Mouse (Mus musculus) thymus, adult 2 months (tissue): ENCODE measurements at regions not wholly inside any gene's neighbourhood (a gene's known extent, or its start where the extent isn't known, plus 50 kb on each side); places are given as distances from the start of the nearest gene placed in this dataset.

Source experiments
- DNase-seq: peaks from one replicate; pipeline ENCODE4 v3.0.0; 2021
- H3K27ac ChIP-seq: fragments of 200-500 bp; 2 replicates; pipeline ENCODE4 v1.5.1; 2012; ENCODE audit warnings: low read length, control low read depth; ENCODE audit not compliant: control insufficient read depth, insufficient read depth
- H3K27me3 ChIP-seq: fragments of 200-500 bp; 2 replicates; pipeline ENCODE4 v1.6.1; 2012; ENCODE audit warnings: mild to moderate bottlenecking, low read length, moderate library complexity, mixed read lengths; ENCODE audit not compliant: control insufficient read depth, insufficient read depth
- H3K36me3 ChIP-seq: fragments of 200-500 bp; 2 replicates; pipeline ENCODE4 v1.6.1; 2012; ENCODE audit warnings: mild to moderate bottlenecking, low read length, moderate library complexity; ENCODE audit not compliant: control insufficient read depth, insufficient read depth
- H3K4me1 ChIP-seq: fragments of 200-500 bp; replicated peaks from 2 replicates; pipeline ENCODE4 v1.6.1; 2012; ENCODE audit warnings: low read length; ENCODE audit not compliant: control insufficient read depth, insufficient read depth
- H3K4me3 ChIP-seq: fragments of 200-500 bp; 2 replicates; pipeline ENCODE4 v1.5.1; 2012; ENCODE audit warnings: mild to moderate bottlenecking, low read length, control low read depth, moderate library complexity; ENCODE audit not compliant: control insufficient read depth, insufficient read depth
- CTCF ChIP-seq: fragments of 200-500 bp; IDR thresholded peaks from 2 replicates; pipeline ENCODE4 v1.5.1; 2012; ENCODE audit warnings: mild to moderate bottlenecking, control low read depth, low read length, moderate library complexity, borderline replicate concordance; ENCODE audit not compliant: control insufficient read depth, poor library complexity, insufficient read depth; ENCODE audit errors: extremely low read depth
- POLR2A ChIP-seq: fragments of 200-500 bp; IDR thresholded peaks from 2 replicates; pipeline ENCODE4 v1.6.1; 2012; ENCODE audit warnings: mild to moderate bottlenecking, low read length, control low read depth, moderate library complexity; ENCODE audit not compliant: control insufficient read depth, poor library complexity, insufficient read depth; ENCODE audit errors: extremely low read depth
- WGBS: fragments of 180-500 bp; shearing (Covaris S2); methylation state at CpG from one replicate; pipeline ENCODE4 v1.1.7; 2018; 5-methylcytosine and 5-hydroxymethylcytosine counted together

- peak overlapping the region; percentile 73 for H3K27ac ChIP-seq
- 93% methylated on average over 9 of the region's 9 CpGs for WGBS
- TF ChIP-seq POLR2A (no peak), CTCF (no peak)
These were observed 373.9 kb downstream of the Cog6 start for GRCm38 (mm10) chr3:52643100-52643551.

DNA sequence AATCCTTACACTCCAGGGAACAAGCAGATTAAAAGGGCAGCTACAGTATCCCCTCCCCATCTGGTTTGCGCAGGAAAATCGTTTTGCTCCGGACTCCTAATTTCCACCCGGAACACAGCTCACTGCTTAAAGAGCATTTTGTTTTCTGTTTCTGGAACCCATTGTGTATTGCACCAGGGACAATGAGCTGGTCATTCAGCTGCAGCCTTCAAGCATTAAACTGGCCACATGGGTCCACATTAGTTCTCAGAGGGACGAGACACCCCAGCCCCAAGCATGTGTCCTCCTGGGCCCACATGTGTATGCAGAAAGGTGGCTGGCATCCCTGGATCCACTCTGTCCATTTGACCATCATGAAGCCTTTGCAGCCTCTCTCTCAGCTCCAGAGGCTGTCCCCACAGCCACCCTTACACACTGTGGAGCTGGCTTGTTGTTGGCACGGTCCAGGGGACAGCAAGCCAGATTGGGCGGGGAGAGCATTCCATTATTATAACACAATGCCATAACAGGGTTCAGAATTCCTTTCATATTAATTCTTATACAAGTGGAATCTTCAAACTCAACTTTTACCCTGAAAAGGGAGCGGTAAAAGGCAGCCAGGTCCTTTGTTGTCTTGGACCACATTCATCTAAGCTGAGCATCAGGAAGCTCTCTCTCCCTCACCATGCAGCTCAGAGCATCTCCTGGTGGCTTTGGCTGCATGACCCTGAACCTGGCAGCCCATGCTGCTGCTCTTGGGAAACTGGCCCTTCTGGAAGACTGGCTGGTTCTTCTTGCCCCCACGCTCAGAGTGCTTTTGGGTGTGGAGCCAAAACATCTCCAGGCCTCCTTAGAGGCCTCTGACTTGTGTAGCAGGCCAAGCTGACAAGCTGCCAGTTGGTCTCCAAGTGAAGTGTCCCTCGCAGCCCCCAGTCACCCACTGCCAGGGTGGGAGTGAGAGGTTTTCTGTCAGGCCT is 373.4 kb downstream of the Foxo1 start:
- Histone ChIP-seq H3K27ac (no peak overlapping the region), H3K36me3 (no peaks in the 10 kb centered on the region), H3K4me3 (no peak overlapping the region), H3K27me3 (no peaks in the 10 kb centered on the region), H3K4me1 (peaks cover 50% of the 10 kb centered on the region)
- 94% methylated on average over 10 of the region's 10 CpGs for WGBS
- no peak for DNase-seq
- TF ChIP-seq CTCF: no peak
- no peak for TF ChIP-seq POLR2A

More at GRCm38 (mm10) chr3:52643100-52643551, 373.9 kb downstream of the Cog6 start:
- Histone ChIP-seq H3K27me3 (no peaks in the 10 kb centered on the region), H3K4me3 (no peak overlapping the region), H3K4me1 (peaks cover 59% of the 10 kb centered on the region), H3K36me3 (no peaks in the 10 kb centered on the region)
- no peak for DNase-seq

DNA sequence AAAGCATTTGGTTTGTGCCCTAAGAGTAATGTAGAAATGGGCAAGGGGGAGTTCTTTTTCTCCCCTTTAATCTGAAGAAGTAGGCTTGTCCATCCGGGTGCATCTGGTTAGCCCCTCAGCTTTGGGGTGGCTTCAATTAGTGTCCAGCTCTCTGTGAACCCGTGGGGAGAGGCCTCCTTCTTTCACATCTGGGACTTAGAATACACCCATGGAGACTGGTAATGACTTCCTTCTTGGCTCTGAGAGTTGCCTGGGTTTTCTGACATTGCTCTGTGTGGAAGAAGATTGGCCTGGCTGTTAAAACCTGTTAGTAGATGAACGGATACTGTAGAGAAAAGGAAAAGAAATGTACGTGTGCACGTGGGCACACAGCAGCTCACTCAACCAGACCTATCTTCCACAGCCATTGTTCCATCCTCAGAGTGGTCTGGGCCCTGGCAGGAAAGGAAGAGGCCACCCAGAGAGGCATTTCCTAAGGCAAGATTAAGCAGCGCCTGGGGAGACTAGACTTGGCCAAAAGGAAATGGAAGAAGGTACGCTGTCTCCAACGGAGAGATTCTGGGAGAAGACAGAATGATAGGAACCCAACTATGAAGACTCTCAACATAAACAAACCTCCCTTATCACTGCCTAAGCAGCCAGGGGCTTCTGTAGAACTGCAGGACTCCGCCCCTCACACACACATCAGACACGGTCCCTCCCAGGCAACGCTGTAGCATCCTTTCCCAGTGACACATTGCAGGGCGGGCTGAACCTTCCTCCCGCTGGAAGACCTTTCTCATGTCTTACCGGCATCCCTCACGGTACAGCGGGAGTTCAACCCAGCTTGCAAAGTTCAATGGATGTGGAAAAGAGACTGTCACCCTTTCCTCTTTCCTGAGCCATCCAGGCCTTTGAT is 372.4 kb downstream of the Foxo1 start:
- Histone ChIP-seq H3K36me3 (no peaks in the 10 kb centered on the region), H3K27me3 (no peaks in the 10 kb centered on the region), H3K27ac (no peak overlapping the region), H3K4me1 (peaks cover 50% of the 10 kb centered on the region), H3K4me3 (no peak overlapping the region)
- TF ChIP-seq CTCF: no peak
- TF ChIP-seq POLR2A: no peak
- no peak for DNase-seq
- 85% methylated on average over 16 of the region's 16 CpGs for WGBS

DNA sequence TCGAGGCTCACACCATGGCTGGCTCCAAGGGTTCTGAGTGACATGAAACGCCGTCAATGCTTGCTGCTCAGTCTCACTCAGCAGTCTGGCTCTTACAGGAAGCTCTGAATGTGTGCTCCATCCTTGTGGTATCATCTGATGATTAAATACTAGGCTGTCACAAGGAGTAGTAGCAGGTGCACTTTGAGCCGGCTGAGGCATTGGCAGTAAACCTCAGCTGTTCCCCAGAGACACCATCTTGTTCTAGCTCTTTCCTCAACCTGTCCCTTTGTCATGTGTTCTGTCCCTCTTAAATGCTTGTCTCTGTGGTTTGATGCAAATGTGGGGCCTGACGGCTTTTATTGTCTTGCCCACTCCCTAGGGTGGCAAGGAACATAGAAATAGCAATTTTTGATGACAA is 370.7 kb downstream of the Foxo1 start:
- H3K27ac ChIP-seq: peak overlapping the region; percentile 62
- H3K27me3 ChIP-seq: no peaks in the 10 kb centered on the region
- TF ChIP-seq CTCF (no peak), POLR2A (no peak)
- H3K4me1 ChIP-seq: peaks cover 38% of the 10 kb centered on the region
- no peaks in the 10 kb centered on the region for H3K36me3 ChIP-seq
- WGBS: 26% methylated on average over 5 of the region's 5 CpGs
- DNase-seq: peak; percentile 46
- no peak overlapping the region for H3K4me3 ChIP-seq

- no peaks in the 10 kb centered on the region for H3K36me3 ChIP-seq
- H3K27me3 ChIP-seq: no peaks in the 10 kb centered on the region
- TF ChIP-seq CTCF (no peak), POLR2A (no peak)
- peak; percentile 65 for DNase-seq
- WGBS: 7% methylated on average over 6 of the region's 6 CpGs
- H3K27ac ChIP-seq: no peak overlapping the region; the same call in 1 of the 2 replicates
- peaks cover 18% of the 10 kb centered on the region for H3K4me1 ChIP-seq
- no peak overlapping the region for H3K4me3 ChIP-seq
These were observed 366.2 kb downstream of the Foxo1 start for GRCm38 (mm10) chr3:52634353-52634752.

GRCm38 (mm10) chr3:52633491-52634100 is 365.5 kb downstream of the Foxo1 start:
- TF ChIP-seq POLR2A (no peak), CTCF (no peak)
- Histone ChIP-seq H3K27me3 (no peaks in the 10 kb centered on the region), H3K4me1 (peaks cover 16% of the 10 kb centered on the region), H3K4me3 (no peak overlapping the region), H3K36me3 (no peaks in the 10 kb centered on the region), H3K27ac (no peak overlapping the region; the same call in 1 of the 2 replicates)
- no peak for DNase-seq
- WGBS: 94% methylated on average over 15 of the region's 15 CpGs
